Mouse (Mus musculus) spleen, adult 2 months (tissue): Measurements from ENCODE around the gene Cacna1c.

Experiments used
- CTCF ChIP-seq: fragments of 200-500 bp; IDR thresholded peaks from 2 replicates; pipeline ENCODE4 v1.5.1; 2011; ENCODE audit warnings: mild to moderate bottlenecking, inconsistent platforms; ENCODE audit not compliant: insufficient read depth, insufficient read length, insufficient replicate concordance; ENCODE audit errors: extremely low read depth
- POLR2A ChIP-seq: fragments of 200-500 bp; IDR thresholded peaks from 2 replicates; pipeline ENCODE4 v1.6.1; 2011; ENCODE audit warnings: low read depth, low read length, inconsistent platforms

DNA sequence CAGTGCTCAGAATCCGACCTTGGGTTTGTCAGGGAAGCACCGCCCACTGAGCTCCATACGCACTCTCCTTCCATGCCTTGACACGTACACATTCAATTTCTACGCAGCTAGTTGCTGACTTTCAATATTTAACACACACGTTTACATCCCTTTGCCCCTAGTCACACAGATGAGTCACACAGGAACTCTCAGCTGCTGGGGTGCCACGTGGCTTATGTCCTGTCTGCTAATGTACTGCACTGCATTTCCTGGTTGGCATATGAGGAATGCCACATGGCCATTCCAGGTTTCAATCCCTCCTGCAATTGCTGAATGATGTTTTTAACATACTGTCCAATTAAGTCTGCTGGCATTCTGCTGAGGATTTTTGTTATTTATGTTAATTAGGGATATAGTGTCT lies 574.4 kb downstream of the Cacna1c start:
- TF ChIP-seq POLR2A, result no peak
- no peak for TF ChIP-seq CTCF
